Mouse (Mus musculus) kidney, adult 11 months (tissue): Measurements from ENCODE around the gene Spsb4.

ENCODE experiments used
- DNase-seq: peaks from one replicate; pipeline ENCODE4 v3.0.0; 2022

The Spsb4 gene

DNA sequence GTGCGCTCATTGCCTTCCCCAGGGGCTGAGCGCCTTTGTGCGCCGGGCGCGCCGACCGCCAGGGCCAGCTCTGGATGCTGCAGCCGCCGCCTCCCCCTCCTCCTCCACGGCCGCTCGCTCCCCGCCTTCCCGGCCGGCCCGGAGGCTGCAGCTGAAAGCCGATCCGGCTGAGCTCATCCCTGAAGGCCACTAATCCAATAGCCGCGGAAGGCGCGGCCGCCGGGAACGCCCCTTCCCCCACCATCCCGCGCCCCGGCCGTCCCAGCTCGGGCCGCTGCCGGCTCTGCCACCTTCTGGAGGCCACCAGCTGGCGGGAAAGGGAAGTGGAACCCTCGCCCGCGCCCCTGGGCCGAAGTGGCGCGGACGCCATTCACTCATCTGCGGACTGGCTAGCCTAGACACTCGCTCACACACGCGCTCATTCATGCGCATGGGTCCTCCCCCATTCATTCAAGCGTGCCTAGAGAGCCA lies at the start of gene Spsb4:
Gene Spsb4, minus strand, starts transcription at position 167 of the 471 bp plus-strand sequence.
- DNase-seq: peak; percentile 84

DNA sequence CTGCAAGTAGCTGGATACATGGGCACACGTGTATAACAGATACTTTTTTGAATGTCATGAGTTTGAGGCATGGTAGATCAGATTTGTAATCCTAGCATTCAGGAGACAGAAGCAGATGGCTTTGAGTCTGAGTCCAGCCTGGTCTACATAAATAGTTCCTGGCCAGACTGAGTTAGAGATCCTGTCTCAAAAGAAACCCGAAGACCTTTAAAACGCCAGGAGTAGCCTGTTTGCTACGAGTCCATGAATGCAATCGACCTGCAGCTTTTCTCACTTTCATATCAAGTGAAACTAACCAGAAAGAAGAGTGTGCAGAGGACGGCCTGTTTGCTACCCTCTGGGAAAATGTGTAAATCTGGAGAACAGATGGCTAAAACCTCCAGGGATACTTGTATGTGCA lies 49.1 kb upstream of the Spsb4 start:
- no peak for DNase-seq

DNA sequence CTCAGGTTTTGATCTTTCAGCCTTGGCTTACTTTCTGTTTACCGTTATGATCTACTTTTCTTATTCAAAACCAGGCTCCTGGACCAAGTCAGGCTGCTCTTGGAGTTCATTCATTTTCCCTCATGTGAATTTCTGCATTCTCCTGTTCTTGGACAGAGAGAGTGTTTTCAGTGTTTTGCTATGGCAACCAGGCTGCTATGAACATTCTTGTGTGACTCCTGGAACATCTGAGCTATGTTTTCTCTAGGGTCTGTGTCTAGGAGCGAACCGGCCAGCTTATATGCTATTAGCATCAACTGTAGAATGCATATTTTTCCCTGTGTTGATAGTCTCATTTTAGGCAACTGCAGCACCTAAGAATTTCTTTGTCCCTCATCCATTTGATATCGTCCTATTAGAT lies 47.2 kb upstream of the Spsb4 start:
- no peak for DNase-seq

DNA sequence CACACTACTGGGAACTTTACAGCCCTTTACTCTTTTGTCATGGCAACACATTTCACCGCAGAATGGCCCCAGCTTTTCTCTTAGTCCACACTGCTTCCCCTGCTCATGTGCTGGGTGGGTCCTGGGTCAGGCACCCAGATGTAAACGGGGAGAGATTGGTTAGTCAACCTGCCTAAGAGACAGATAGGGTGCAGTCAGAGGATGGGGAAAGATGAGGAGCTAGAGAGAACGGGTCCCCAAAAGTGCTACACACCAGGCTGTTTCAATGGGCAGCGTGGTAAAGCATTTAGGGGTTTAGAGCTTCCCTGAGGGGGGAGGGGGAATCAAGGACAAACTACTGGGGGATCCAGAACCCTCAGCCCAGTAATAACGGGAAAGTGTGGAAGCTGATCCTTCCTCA lies 46.6 kb upstream of the Spsb4 start:
- DNase-seq: no peak

DNA sequence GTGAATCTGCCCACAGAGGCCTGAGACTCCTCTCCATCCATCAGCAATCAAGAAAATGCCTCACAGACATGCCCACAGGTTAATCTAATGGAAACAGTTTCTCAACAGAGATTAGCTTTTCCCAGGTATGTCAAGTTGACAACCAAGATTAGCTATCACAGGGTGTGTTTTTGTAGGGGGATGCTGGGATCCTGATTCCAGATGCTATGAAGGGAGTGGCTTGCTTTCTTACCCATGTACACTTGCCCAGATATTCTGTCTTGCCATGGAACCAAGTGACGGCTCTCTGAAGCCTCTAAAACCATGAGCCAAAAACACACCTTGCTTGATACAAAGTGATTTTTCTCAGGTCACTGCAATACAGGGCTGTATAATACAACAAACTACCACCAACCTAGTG lies 45.5 kb upstream of the Spsb4 start:
- no peak for DNase-seq

DNA sequence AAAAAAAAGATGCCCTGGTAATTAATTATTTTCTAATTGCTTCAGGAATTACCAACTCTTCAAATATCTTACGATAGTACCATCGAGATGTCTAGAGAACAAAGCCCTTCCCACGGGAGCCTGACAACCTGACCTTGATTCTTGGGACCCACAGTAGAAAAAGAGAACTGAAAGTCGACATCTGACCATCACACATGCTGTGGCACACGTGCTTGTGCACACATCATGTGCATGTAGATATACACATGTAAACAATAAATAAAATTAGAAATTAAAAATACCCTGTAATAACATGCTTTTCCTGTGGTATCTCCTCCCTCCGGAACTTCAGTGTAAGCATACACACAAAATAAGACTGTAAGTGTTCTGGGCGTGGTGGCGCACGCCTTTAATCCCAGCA lies 43.1 kb upstream of the Spsb4 start:
- DNase-seq: no peak

DNA sequence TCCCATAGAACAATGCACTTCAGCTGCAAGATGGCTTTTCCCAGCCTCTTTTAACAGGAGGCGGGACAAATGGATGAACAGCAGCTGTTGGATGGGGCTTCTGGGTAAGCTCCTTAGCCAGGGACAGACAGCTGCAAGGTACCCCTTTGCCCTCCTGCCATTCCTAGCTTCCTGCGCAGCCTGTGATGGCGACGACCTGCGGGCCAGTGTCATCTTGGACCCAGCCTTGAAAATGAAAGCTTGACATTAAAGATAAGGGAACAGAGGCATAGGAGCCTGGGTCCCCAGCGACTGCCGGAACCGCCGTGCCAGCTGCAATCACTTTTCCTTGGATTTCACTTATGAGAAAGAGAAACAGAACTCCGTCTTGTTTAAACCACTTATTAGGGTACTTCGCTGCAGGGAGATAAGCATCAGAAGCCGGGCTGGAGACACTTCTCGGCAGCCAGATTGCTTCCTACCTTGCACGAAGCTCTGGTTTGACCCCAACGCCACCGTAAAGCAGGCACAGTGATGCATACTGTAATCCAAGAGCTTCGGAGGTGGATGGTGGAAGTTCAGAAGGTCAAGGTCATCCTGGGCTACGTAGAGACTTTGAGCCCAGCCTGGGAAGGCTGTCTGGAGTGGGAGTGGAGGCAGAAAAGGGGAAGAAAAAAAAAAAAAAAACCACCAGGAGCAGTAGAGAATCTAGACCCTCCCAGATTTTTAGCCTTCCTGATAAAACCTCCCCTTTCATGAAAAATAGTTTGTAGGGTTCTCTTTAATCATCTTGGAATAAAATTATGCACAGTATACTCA lies 38.1 kb upstream of the Spsb4 start:
- DNase-seq: no peak

DNA sequence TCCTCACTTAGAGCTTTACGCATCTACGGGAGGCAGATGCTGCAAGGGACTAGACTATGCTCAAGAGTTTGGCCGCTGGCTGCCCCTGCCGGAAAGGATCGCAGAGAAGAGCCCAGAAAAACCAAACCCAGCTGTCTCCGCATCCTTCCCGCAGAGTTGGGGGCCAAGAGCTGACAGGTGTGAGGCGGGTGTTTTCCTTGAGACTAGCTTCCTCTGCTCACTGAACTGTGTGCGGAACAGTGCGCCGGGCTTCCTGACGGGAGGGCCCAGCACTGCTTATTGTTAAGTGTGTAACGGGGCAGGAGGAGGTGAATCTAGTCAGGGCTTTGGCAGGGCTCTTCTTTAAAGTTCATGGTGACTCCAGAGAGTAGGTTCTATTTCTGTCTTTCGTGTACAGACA lies 37.3 kb upstream of the Spsb4 start:
- DNase-seq: no peak

DNA sequence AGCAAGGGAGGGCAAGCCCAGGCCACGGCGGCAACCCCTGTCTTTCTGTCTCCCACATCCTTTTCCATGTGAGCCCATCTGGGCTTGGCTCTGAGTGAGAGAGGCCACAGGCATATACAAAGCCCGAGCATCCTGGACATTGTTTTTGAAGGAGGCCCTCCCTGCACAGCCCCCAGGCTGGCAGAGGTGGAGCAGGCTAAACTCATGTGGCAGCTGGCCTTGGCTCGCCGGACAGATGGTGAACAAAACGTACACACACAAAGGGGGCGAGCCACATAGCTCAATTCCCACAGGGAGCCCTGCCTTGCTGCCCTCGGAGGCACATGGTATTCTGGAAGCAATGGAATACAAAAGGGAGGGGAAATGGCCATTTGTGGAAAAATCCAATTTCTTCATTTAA lies 32.5 kb upstream of the Spsb4 start:
- DNase-seq: no peak

DNA sequence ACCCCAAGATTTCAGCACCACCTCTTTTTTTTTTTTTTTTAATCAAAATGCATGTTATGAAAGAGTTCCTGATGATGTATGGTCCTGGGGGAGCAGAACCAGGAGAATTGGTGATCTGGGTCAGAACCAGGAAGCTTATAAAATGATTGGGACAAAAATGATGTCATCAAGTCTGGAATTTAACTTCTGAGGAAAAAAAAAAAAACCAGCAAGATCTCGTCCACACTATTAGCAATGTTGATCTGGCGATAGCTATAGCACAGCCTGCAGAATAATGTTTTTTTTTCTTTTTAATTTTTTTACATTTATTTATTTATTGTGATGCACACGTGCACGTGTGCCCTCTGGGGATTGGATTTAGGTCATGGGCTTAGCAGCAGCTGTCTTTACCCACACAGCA lies 27.6 kb upstream of the Spsb4 start:
- DNase-seq: no peak

DNA sequence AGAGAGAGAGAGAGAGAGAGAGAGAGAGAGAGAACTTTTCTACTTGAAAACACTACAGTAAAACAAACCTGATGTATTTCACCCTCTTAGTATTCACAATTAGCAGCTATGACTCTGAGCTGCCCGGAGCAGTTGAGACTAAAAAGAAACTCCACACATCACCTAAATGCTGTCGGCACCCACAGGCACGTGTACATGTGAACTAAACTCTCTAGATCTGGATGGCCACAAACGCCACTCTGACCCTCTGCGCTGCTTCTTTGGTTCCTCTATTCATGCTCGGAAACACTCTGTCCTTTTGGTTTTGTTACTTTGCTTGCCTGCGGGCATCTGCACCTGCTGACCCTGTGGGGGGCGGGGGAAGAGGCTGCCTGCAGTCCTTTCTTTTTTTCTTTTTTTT lies 23.0 kb upstream of the Spsb4 start:
- DNase-seq: no peak

DNA sequence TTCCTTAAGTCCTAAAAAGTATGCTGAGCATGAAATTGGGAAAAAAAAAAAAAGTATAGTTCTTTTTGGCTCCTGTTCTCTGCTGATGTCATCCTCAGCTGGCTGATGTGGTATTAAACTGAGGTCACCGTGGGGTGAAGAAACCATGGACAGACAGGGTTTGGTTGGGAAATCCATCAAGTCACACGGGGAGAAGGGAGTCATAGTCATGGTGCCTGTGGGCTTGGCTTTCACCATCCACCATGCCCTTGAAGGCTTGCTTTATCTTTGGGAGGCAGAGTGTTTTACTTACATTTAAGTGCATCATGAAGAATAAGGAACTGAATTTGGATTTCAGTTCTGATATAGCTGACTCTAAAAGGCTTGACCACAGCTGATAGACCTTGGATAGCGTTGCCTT lies 19.4 kb upstream of the Spsb4 start:
- no peak for DNase-seq

DNA sequence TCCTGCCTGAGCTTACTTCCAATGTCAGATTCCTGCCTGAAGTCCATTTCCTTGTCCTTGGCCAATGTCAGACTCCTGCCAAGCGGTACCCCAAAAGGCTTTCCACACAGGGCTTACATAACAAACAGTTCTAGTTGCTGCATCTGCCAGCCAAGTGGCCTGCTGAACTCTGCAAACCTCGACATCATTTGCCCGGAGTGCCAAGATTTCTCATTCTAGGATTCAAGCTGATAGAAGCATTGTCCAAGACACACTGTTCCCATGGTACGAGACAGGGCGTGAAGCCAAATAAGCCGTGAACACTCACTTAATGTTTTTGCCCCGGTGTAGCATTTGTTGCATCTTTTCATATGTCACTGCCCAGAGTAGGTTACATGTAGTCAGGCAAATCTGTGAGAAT lies 18.0 kb upstream of the Spsb4 start:
- DNase-seq: peak; percentile 46

DNA sequence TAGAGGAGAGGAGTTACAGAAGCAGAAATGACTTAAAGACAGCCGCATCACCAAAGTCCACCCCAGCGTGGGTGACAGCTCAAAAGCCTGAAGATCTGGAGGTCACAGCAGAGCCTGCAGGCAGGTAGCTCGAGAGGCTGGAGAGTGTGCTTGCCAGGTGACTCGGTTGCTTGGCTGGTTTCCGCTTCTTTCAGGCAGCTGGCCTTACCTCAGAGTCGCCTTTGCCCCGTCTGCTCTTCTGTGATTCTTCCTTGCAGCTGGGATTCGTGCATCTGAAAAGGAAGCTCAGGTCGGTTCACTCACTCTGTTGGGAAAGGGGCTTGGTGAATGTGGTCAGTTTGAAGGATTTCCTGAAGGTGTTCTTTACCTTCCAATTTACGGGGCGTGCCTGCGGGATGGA lies 8.7 kb upstream of the Spsb4 start:
- no peak for DNase-seq

DNA sequence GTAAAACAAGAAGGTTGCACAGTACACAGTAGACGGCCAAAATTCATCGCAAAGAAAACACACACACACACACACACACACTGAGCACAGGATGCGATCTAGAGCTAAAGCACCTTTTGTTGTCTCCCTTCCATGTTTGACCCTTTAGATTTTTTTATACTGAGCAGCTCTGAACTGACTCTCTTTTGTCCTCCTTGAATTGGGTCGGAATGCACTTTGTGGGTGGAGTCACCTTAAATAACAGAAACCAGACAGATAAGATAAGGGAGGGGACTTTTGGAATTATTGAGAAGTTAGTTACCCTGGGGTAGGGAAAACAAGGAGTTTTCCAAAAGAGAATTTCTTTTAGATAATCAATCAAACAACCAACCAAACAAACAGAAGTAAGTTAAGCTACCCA lies 7.4 kb upstream of the Spsb4 start:
- no peak for DNase-seq

DNA sequence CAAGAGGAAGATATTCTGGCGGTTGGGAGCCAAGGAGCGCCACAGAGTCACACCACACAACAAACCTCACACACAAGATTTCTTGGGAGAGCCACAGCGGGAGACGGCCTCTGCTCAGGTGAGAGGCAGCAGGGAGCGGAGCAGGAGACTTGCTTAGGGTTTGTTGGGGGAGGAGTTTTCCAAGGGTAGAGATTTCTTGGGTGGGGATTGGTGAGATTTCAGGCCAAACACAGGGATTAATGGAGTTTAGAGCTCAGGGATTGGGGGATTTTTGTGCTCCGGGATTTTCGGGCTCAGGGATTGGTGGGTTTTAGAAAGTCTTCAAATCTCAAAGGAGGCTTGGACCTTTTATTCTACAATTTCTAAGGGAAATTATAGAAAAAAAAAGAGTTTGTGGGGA lies 5.8 kb upstream of the Spsb4 start:
- DNase-seq: no peak

DNA sequence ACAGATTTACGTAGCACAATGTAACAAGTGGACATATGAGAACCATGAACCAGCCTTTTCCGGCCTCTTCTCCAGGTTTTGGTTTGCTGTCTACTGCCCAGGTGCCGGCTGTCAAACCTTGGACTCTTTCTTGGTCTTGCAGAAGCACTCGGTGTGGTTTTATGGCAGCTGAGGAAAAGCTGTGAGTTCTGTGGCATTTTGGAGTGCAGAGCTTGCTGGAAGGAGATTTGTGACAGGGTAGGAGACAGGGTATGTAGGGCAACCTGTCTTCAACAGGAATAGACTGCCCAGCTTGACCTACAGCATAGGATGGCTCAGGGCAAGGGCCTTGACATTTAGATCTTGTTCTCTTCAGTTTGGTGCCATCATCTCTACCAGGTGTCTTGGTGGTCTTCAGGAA lies 4.3 kb upstream of the Spsb4 start:
- no peak for DNase-seq

DNA sequence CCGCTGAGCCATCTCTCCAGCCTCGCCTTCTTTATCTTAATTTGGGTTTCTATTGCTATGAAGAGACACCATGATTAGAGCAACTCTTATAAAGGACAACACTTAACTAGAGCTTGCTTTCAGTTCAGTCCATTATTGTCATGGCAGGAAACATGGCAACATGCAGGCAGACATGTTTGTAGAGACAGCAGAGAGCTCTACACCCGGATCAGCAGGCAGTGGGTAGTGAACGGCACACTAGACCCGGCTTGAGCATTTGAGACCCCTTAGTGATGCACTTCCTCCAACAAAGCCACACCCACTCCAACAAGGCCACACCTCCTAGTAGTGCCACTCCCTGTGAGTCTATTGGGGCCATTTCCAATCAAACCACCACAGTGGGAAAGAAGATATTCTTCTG lies 3.7 kb upstream of the Spsb4 start:
- no peak for DNase-seq

DNA sequence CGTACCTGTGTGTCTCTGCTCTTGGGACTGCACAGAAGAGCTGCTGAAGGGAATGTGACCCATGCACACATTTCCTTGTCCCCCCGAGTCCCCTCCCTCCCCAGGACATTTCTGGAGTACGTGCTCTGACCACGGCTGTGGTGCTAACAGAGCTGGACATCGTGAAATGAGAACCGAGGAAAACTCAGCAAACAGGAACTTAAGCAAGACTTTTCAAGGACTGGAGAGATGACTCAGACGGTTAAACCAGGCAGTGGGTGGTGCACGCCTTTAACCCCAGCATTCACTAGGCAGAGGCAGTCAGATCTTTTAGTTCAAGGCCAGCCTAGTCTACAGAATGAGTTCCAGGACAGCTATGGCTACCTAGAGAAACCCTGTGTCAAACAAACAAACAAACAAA lies 1.5 kb upstream of the Spsb4 start:
- DNase-seq: no peak

DNA sequence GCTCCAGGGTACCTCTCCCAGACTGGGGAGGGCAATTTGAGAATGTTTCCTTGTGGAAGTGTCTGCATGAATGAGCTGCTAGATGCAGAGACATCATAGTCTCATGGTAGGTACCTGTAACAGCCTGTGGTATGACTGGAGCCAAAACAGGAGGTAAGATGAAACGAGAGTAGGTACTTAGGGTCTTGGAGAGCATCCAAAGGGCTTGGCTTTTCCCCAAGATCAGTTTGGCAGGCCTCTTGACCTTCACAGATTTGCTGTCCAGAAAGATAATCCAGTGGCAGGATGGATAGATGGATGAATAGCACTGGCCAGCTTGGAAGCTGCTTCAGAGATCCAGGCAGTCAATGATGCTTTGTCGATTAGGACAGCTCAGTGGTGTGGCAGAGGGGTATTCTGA lies 1.0 kb upstream of the Spsb4 start:
- no peak for DNase-seq

DNA sequence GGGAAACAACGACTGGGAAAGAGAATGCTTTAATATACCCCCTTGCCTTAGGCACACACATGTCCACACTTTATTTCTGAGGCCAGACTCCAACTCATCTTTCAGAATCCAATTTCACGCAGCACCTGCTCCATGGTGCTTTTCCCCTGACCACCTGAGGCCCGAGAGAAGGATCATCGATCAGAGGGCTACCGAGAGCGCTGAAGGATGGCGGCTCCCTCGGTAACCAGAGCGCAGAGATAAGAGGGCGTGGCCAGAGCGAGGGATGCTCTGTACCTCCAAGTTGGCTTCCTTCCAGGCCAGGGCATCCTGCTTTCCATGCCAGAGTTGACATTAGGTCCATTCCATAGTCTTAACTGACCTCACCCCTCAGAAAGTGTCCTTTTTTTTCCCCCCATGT lies 588 bp upstream of the Spsb4 start:
- DNase-seq: no peak

DNA sequence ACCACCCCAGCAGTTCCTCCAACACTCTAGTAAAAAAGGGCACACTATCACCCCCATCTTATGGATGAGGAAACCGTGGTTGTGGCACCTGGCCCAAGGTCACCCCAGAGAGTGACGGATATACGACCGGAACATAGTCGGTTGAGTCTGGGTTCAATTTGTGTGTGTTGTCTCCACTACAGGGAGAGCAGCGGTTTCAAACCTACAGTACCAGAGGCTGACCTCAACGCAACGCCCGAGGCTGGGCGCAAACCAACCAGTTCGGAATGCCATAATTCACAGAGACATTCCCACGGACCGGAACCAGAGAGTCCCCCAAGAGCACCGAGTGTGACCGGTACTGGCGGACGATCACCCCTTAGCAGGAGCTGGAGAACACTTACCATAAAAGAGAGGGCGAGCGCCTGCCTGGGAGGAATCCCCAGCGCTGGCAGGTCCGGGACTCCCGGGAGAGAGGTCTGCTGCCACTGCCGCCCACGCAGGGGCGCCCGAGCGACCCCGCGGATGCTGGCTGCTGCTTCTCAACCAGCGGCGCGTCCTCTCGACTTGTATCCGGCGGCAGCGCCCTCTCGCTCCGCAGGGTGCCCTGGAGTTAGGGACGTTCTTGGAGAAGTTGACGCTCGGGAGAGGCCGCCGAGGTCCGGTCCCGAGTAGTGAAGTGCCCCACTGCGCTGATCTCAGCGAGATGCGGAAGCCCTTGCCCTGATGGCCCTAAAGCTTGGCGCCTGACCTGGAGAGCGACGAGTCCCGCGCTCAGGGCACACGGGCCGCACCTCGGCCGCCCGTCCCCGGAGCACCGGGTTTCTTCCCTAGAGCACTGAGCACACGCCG lies 617 bp downstream of the Spsb4 start:
- peak; percentile 62 for DNase-seq

DNA sequence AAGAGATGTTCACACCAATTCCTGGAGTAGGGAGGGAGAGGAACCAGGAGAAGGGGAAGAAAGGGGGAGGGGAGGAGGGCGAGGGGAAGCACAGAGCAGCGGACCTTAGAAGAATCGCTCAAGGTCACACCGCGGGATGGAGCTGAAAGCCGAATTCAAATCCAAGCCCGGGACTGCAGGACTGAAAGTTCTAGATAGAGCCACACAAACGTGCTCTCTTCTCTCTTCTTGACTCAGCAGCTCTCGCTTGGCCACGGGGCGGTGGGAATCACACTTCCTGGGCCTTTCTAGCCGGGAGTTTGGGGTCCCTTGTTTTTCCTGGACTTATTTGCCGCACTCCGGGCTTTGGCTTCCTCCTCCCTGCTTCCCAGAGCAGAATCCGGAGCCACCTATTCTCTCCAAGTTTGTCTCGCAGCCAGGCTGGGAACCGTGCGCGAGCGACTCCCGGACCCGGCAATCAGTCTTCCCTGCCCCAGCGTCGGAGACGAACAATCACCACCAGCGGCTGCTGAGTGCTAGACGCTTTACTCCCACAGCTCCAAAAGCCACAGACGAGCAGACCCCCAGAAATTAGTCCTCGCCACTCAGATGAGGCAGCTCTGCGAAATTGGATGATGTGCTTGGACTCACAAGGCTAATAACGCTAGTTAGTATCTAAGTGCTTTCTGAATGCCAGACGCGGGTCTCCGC lies 1.4 kb downstream of the Spsb4 start:
- DNase-seq: no peak

DNA sequence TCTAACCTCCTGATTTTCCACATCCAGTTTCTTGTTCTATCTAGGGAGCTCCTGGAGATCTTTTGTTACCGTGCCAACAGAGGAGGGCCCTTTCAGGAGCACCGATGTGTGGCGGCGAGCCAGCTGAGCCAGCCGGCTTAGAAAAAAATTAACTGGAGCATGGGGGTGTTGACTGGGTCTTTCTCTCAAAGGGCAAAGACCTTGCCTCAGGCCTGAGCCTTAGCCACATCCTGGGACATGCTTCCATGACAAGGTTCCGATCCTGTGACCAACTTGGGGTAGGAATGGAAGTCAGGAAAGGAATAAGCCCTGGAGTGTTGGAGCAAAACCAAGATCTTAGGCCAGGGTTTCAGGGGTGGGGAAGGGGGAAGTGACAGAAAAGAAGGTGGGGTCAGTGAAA lies 2.9 kb downstream of the Spsb4 start:
- DNase-seq: peak; percentile 97
